Mouse (Mus musculus) frontal cortex, postnatal 36 days (tissue): Measurements from ENCODE around the gene Gjc2.

Experiments used
- DNase-seq, 2 experiments: peaks; one replicate each; pipeline ENCODE4 v3.0.0; 2022; ENCODE audit warnings: low spot score in 2 of 2

The Gjc2 gene

DNA sequence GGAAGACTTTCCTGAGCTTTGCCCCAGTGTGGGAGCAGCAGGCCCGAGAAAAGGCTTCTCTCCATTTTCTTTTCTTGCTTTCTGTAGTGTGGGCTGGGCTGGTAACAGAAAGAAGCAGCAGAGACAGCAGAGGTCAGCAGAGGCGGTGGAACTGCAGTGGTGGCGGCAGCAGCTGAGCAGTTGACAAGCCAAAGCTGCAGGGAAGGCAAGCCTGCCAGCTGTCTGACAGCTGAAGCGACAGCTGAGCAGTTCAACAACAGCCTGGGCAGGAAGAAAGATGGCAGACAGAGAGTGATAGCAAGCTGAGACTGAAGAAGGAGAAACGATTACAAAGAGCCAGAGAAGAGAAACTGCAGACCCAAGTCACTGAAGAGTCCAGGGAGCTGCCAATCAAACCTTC, 21.6 kb downstream of the Gjc2 start:
- no peak for DNase-seq

GRCm38 (mm10) chr11:59159558-59159957, 23.5 kb downstream of the Gjc2 start:
- DNase-seq: no peak

- no peak for DNase-seq
Measured at GRCm38 (mm10) chr11:59159099-59159498, 23.9 kb downstream of the Gjc2 start.

DNA sequence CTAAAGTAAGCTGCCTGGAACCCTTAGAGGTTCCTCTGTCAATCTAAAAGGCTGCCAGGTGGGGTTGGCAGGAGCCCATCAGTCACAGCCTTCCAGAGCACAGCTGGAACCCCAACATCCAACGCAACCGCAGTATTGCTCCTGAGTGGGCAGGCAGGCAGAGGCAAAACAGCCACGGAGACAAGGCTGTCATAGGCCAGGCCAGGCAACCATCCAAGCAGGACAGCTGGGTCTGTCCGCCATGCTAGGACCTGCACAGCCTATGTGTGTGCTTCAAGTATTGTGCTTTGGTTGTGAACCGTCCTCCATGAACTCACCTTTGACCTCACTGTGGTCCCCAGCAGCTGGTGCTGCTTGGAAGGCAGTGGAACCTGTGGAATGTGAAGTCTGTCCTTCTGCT, 27.1 kb downstream of the Gjc2 start:
- no peak for DNase-seq

DNA sequence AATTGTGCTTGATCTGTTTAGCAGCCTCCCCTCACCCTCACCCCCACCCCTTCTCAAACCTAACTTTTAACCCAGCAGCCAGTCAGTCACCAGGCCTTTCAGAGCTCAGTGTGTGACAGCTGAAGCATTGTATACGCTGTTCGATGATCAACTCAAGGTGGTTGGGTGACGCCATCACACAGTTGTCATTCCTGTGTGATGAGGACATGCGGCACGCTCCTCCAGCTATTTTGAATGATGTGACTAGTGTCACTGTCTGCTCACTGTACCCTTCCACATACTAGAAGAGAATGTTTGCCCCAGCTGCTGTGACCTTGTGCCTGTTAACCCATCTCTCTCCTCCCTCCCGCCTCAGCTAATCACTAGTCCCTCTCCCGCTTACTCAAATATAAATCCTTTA, 28.8 kb downstream of the Gjc2 start:
- DNase-seq: no peak

- no peak for DNase-seq
Measured at GRCm38 (mm10) chr11:59151729-59152128, 31.3 kb downstream of the Gjc2 start.

DNA sequence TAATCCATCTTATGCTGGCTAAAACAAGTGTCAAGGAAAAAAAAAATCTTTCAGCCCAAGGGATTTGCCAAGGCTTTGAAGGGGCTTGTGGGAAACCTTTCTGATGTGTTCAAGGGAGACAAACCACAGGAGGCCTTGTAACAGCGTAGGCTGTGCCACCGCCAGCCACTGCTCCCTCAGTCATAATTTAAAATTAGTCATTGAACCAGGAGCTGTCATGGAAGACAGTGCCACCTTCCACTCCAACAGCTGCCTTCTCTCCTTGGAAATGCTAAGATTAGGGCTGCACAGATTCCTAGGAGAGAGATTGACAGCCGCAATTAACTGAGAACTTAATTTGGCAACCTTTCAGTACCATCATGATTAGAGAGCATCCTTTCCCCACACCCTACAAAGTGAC, 33.7 kb downstream of the Gjc2 start:
- DNase-seq: no peak

- no peak for DNase-seq
Measured at GRCm38 (mm10) chr11:59142962-59143361, 40.1 kb downstream of the Gjc2 start.

DNA sequence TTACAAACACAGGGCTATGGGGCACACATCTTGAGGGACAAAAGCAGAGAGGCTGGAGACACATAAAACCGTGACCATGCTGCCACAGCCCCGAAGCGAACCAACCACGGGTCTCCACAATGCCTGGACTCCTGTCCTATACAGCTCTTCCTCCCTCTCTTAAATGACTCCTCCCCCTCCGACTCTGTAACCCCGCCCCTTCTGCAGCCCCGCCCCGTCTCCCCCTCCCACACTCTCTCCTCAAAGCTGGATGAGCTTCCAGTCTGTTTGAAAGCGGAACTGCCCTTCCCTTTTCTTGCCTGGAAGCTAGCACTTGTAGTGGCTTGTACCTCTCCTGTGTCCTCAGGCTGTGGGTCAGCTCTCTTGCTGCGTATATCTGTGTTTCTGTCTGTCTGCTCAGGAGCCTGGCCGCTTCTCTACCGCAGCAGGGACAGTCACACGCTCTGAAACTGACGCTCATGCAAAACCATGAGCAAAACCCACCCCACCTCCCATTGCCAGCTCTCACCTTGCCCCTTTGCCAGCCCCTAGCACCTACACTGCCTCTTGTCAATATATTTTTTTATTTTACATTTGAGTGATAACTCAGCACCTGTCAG, 41.1 kb downstream of the Gjc2 start:
- no peak for DNase-seq

- DNase-seq: no peak
Measured at GRCm38 (mm10) chr11:59138537-59139486, 44.2 kb downstream of the Gjc2 start.

DNA sequence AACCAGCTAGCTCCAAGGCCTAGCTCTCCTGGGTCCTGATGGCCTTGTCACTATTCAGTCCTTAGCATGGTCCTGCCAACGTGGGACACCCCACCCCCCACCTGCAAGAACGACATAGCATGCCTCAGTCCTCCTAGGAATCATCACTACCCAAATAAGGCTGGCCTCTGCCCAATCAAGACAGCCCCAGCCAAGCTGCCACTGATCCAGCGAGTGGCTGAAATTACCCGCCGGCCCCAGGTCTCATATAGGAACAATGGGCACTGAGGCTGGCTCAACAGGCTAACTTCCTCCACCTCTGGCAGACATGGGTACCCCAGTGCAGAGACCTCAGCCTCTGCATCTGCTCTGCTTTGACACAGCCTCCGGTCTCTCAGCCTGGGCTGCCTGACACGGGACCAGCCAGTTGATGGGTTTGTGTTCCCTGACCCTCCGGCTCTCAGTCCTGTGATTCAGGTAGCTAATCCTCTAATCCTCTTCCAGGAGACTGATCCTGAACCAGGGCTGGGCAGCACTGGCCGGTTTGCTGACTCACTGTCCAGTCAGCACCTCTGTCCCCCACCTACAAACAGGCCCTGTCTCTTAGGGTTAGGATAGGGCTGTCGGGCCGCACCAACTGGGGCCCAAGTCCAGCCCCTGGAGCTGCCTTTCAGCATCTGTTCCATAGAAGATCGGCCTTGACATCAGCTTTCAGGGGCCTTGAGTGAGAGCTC, 45.9 kb downstream of the Gjc2 start:
- DNase-seq: no peak

GRCm38 (mm10) chr11:59135904-59136452, 47.0 kb downstream of the Gjc2 start, which contains the start of gene Obscn:
Obscn (minus strand) TSS chr11:59136402.
- DNase-seq: peak in 1 of 2 experiments; percentile 15

DNA sequence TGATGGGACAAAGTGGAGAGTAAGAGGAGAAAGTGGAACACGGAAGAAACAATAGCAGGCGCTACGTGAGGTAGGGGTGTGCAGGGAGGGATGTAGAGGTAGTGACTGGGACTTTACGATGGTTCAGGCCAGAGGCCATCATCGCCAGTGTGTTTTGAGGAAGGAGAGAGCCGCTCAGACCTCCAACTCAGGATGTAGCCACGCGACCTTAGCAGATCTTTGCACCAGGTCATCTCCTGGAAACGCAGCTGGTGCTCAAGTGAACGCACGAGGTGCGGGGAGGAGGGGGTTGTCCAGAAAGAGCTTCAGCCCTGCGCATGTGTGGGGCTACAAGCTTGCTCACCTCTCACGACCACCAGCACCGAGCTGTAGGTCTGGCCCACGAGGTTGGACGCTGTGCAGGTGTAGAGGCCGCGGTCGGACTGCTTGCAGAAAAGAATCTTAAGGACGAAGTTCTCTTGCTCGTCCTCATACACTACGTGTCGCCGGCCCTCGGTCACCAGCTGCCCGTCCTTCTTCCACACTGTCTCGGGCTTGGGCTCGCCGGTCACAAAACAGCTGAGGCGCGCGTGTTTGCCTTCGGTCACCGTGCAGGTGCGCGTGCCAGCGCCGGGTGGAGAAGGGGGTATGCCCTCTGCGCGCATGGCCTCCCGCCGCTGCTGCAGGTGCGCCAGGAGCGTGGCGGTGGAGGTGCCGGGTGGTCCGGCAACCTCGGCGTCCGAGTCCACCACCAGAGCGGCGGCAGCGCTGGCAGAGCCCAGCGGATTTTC, 47.8 kb downstream of the Gjc2 start:
- no peak for DNase-seq

GRCm38 (mm10) chr11:59134373-59134997, 48.5 kb downstream of the Gjc2 start:
- DNase-seq: no peak

- no peak for DNase-seq
Measured at GRCm38 (mm10) chr11:59132065-59132464, 50.9 kb downstream of the Gjc2 start.

- no peak for DNase-seq
Measured at GRCm38 (mm10) chr11:59131348-59131919, 51.6 kb downstream of the Gjc2 start.

GRCm38 (mm10) chr11:59130782-59131181, 52.2 kb downstream of the Gjc2 start:
- no peak for DNase-seq
